Mouse (Mus musculus) lung, postnatal 0 days (tissue): ENCODE measurements around the gene Gm15517.

ENCODE experiments used
- CTCF ChIP-seq: IDR thresholded peaks from 2 replicates; pipeline ENCODE4 v1.5.1; 2016; ENCODE audit warnings: antibody characterized with exemption, mild to moderate bottlenecking
- EP300 ChIP-seq: IDR thresholded peaks from 2 replicates; pipeline ENCODE4 v1.6.1; 2016; ENCODE audit warnings: antibody characterized with exemption, mild to moderate bottlenecking, control low read depth

GRCm38 (mm10) chr7:44241163-44241562 is 20.1 kb upstream of the Gm15517 start:
- no peak for TF ChIP-seq EP300
- TF ChIP-seq CTCF = no peak
